Mouse (Mus musculus) heart, adult 2 months (tissue): ENCODE results near the gene Abcf2. TPM values are rescaled to one million over a fixed set of nuclear protein-coding genes. Genes with fewer than 3 reads are reported as not detected.

Source experiments
- DNase-seq, 2 experiments: peaks; one replicate each; pipeline ENCODE4 v3.0.0; 2021
- H3K27ac ChIP-seq: fragments of 200-600 bp; 2 replicates; pipeline ENCODE4 v1.8.1; 2022
- H3K27me3 ChIP-seq: fragments of 200-500 bp; 2 replicates; pipeline ENCODE4 v1.6.1; 2012; ENCODE audit warnings: mild to moderate bottlenecking, low read length, inconsistent platforms, mixed read lengths; ENCODE audit not compliant: control insufficient read depth, insufficient read depth
- H3K36me3 ChIP-seq: fragments of 200-500 bp; 2 replicates; pipeline ENCODE4 v1.6.1; 2012; ENCODE audit warnings: low read length, inconsistent platforms; ENCODE audit not compliant: control insufficient read depth, insufficient read depth
- H3K4me1 ChIP-seq: fragments of 200-500 bp; 2 replicates; pipeline ENCODE4 v1.6.1; 2011; ENCODE audit warnings: low read length; ENCODE audit not compliant: control insufficient read depth, insufficient read depth
- H3K4me3 ChIP-seq: fragments of 200-600 bp; 2 replicates; pipeline ENCODE4 v1.8.1; 2022
- H3K79me2 ChIP-seq: fragments of 200-500 bp; replicated peaks from 2 replicates; pipeline ENCODE4 v1.6.1; 2012; ENCODE audit warnings: mild to moderate bottlenecking, inconsistent platforms, low read length, moderate library complexity, mixed read lengths; ENCODE audit not compliant: control insufficient read depth, insufficient read depth
- H3K9ac ChIP-seq: fragments of 200-500 bp; 2 replicates; pipeline ENCODE4 v1.6.1; 2012; ENCODE audit warnings: low read depth, mild to moderate bottlenecking, control low read depth, inconsistent platforms, low read length, mixed read lengths
- CTCF ChIP-seq: fragments of 200-600 bp; IDR thresholded peaks from 2 replicates; pipeline ENCODE4 v1.8.1; 2022; ENCODE audit warnings: antibody characterized with exemption, mild to moderate bottlenecking, moderate library complexity
- EP300 ChIP-seq: fragments of 200-500 bp; IDR thresholded peaks from 2 replicates; pipeline ENCODE4 v1.6.1; 2011; ENCODE audit warnings: low read depth, low read length, control low read depth; ENCODE audit not compliant: insufficient read depth
- POLR2A ChIP-seq: fragments of 200-500 bp; IDR thresholded peaks from 2 replicates; pipeline ENCODE4 v1.6.1; 2011; ENCODE audit warnings: mild to moderate bottlenecking, low read depth, low read length, control low read depth; ENCODE audit not compliant: insufficient read depth
- WGBS: fragments of 180-500 bp; shearing (Covaris S2); methylation state at CpG from one replicate; pipeline ENCODE4 v1.1.7; 2018; 5-methylcytosine and 5-hydroxymethylcytosine counted together
- intact Hi-C: fragments of 180-260 bp; cut with DNase I; formaldehyde crosslinking; loops from one replicate; pipeline ENCODE4 v1.15.1; 2025
- microRNA-seq, 2 experiments: library from miRNA; unstranded; fragments of <30 nt; microRNA quantifications; one replicate each; pipeline ENCODE4 v1.2.0; 2021
- polyA plus RNA-seq: library from polyadenylated mRNA; depleted of rRNA; stranded (reverse); fragments of >200 nt; gene quantifications from 2 replicates; pipeline ENCODE4 v1.2.3, GENCODE M21; 2012; rRNA removed
- total RNA-seq, 2 experiments: library from RNA; stranded (reverse); gene quantifications; 2 replicates each; pipeline ENCODE4 v1.2.3; 2021

Abcf2 gene
- total and polyA plus RNA-seq, 3 experiments: 43.3 to 55.8 (median 52.5) TPM

- peaks cover 26% of the 10 kb centered on the region for H3K27me3 ChIP-seq
- no peak for TF ChIP-seq POLR2A
- no peaks in the 10 kb centered on the region for H3K79me2 ChIP-seq
- DNase-seq: no peak
- H3K4me1 ChIP-seq: no peaks in the 10 kb centered on the region
- 6% methylated on average over 33 of the region's 34 CpGs for WGBS
- H3K36me3 ChIP-seq: no peaks in the 10 kb centered on the region
- H3K9ac ChIP-seq: no peak overlapping the region
- intact Hi-C loops: no loop called here
- peak overlapping the region; percentile 36; the same call in 1 of the 2 replicates for H3K4me3 ChIP-seq
- no peak overlapping the region for H3K27ac ChIP-seq
Measured at GRCm38 (mm10) chr5:24525360-24526189, 51.7 kb downstream of the Abcf2 start.

GRCm38 (mm10) chr5:24524522-24524921 is 52.7 kb downstream of the Abcf2 start:
- no peak for DNase-seq
- Histone ChIP-seq H3K27me3 (peaks cover 26% of the 10 kb centered on the region), H3K9ac (no peak overlapping the region), H3K79me2 (no peaks in the 10 kb centered on the region), H3K4me3 (no peak overlapping the region), H3K27ac (no peak overlapping the region), H3K36me3 (no peaks in the 10 kb centered on the region), H3K4me1 (no peaks in the 10 kb centered on the region)
- TF ChIP-seq CTCF (no peak), EP300 (no peak), POLR2A (no peak)
- WGBS: 19% methylated on average over 4 of the region's 4 CpGs
- intact Hi-C loops: no loop called here

- DNase-seq: no peak
- 69% methylated on average over 8 of the region's 8 CpGs for WGBS
- H3K4me1 ChIP-seq: no peaks in the 10 kb centered on the region
- H3K27ac ChIP-seq: no peak overlapping the region
- no peak overlapping the region for H3K4me3 ChIP-seq
- TF ChIP-seq POLR2A: no peak
- no peak for TF ChIP-seq EP300
- no peak for TF ChIP-seq CTCF
- peaks cover 26% of the 10 kb centered on the region for H3K27me3 ChIP-seq
- no peaks in the 10 kb centered on the region for H3K79me2 ChIP-seq
- no peaks in the 10 kb centered on the region for H3K36me3 ChIP-seq
- intact Hi-C loops: no loop called here
- H3K9ac ChIP-seq: no peak overlapping the region
Measured at GRCm38 (mm10) chr5:24523806-24524205, 53.5 kb downstream of the Abcf2 start.

GRCm38 (mm10) chr5:24521366-24521765 is 55.9 kb downstream of the Abcf2 start:
- no peak overlapping the region for H3K9ac ChIP-seq
- no peaks in the 10 kb centered on the region for H3K79me2 ChIP-seq
- H3K4me3 ChIP-seq: no peak overlapping the region
- no peak overlapping the region for H3K27ac ChIP-seq
- intact Hi-C loops: no loop called here
- H3K36me3 ChIP-seq: no peaks in the 10 kb centered on the region
- H3K27me3 ChIP-seq: peaks cover 17% of the 10 kb centered on the region
- DNase-seq: no peak
- H3K4me1 ChIP-seq: no peaks in the 10 kb centered on the region
- WGBS: 63% methylated on average over 8 of the region's 8 CpGs
- TF ChIP-seq EP300 (no peak), CTCF (no peak), POLR2A (no peak)

Small RNAs within 50 kb of the gene (microRNA-seq; reads per million reads assigned to microRNA genes)
- 185 to 225 reads per million in 2 experiments for gene Mir671

Other genes with a start within 250 kb of the Abcf2 start
- 10 to 100 TPM; 59.3 to 68.5 TPM for gene Kcnh2, start 225.9 kb downstream of the Abcf2 start, total RNA-seq
- 119 and 121 TPM in 2 replicates for gene Kcnh2, start 225.9 kb downstream of the Abcf2 start, polyA plus RNA-seq
- gene Nos3, start 212.7 kb downstream of the Abcf2 start, total RNA-seq: 10 to 100 TPM; 23.5 to 24.4 TPM
- 26.3 and 30.7 TPM in 2 replicates for gene Nos3, start 212.7 kb downstream of the Abcf2 start, polyA plus RNA-seq
- 1 to 10 TPM in 1 of 2 experiments, under 1 TPM in 1; 0.89 to 1.1 TPM for gene Atg9b, start 185.3 kb downstream of the Abcf2 start, total RNA-seq
- 2.2 and 2.3 TPM in 2 replicates for gene Atg9b, start 185.3 kb downstream of the Abcf2 start, polyA plus RNA-seq
- 10 to 100 TPM; 81.2 to 89.8 TPM for gene Abcb8, start 183.8 kb downstream of the Abcf2 start, total RNA-seq
- 148 and 151 TPM in 2 replicates for gene Abcb8, start 183.8 kb downstream of the Abcf2 start, polyA plus RNA-seq
- gene Asic3, start 164.1 kb downstream of the Abcf2 start, total RNA-seq: under 1 TPM in 1 of 2 experiments, not detected in 1; 0.14 TPM
- gene Asic3, start 164.1 kb downstream of the Abcf2 start, polyA plus RNA-seq: 0.32 and 0.59 TPM in 2 replicates
- gene Cdk5, start 153.9 kb downstream of the Abcf2 start, total RNA-seq: 10 to 100 TPM; 19.9 to 21.7 TPM
- 42.7 and 51.8 TPM in 2 replicates for gene Cdk5, start 153.9 kb downstream of the Abcf2 start, polyA plus RNA-seq
- gene Slc4a2, start 153.6 kb downstream of the Abcf2 start, total RNA-seq: 10 to 100 TPM; 22.4 to 25.9 TPM
- 37.9 and 41.2 TPM in 2 replicates for gene Slc4a2, start 153.6 kb downstream of the Abcf2 start, polyA plus RNA-seq
- 100 to 1,000 TPM; 287 to 328 TPM for gene Fastk, start 132.2 kb downstream of the Abcf2 start, total RNA-seq
- gene Fastk, start 132.2 kb downstream of the Abcf2 start, polyA plus RNA-seq: 609 and 613 TPM in 2 replicates
- 10 to 100 TPM; 10.4 to 13.9 TPM for gene Tmub1, start 129.6 kb downstream of the Abcf2 start, total RNA-seq
- gene Tmub1, start 129.6 kb downstream of the Abcf2 start, polyA plus RNA-seq: 28.5 and 34.0 TPM in 2 replicates
- 100 to 1,000 TPM in 1 of 2 experiments, 10 to 100 TPM in 1; 88.4 to 103 TPM for gene Agap3, start 125.3 kb downstream of the Abcf2 start, total RNA-seq
- 78.1 and 102 TPM in 2 replicates for gene Agap3, start 125.3 kb downstream of the Abcf2 start, polyA plus RNA-seq
- gene Gbx1, start 50.3 kb downstream of the Abcf2 start, total RNA-seq: not detected
- 0.06 TPM in 1 of 2 replicates, not detected in the other for gene Gbx1, start 50.3 kb downstream of the Abcf2 start, polyA plus RNA-seq
- gene Asb10, start 36.5 kb downstream of the Abcf2 start, total RNA-seq: 10 to 100 TPM; 80.8 to 93.5 TPM
- 138 and 163 TPM in 2 replicates for gene Asb10, start 36.5 kb downstream of the Abcf2 start, polyA plus RNA-seq
- gene 4931409K22Rik, start 20.7 kb downstream of the Abcf2 start, total RNA-seq: not detected
- gene 4931409K22Rik, start 20.7 kb downstream of the Abcf2 start, polyA plus RNA-seq: 0.06 TPM in 1 of 2 replicates, not detected in the other
- gene Chpf2, start 9.3 kb upstream of the Abcf2 start, total RNA-seq: 1 to 10 TPM; 7.5 to 9.0 TPM
- 9.9 and 12.3 TPM in 2 replicates for gene Chpf2, start 9.3 kb upstream of the Abcf2 start, polyA plus RNA-seq
- 10 to 100 TPM; 58.7 to 61.8 TPM for gene Smarcd3, start 46.9 kb upstream of the Abcf2 start, total RNA-seq
- gene Smarcd3, start 46.9 kb upstream of the Abcf2 start, polyA plus RNA-seq: 60.2 and 61.0 TPM in 2 replicates
- gene Nub1, start 108.1 kb upstream of the Abcf2 start, total RNA-seq: 10 to 100 TPM; 32.2 to 39.9 TPM
- gene Nub1, start 108.1 kb upstream of the Abcf2 start, polyA plus RNA-seq: 26.3 and 32.8 TPM in 2 replicates
- 1 to 10 TPM in 1 of 2 experiments, under 1 TPM in 1; 0.43 to 1.0 TPM for gene Wdr86, start 153.3 kb upstream of the Abcf2 start, total RNA-seq
- gene Wdr86, start 153.3 kb upstream of the Abcf2 start, polyA plus RNA-seq: 0.73 and 1.4 TPM in 2 replicates
- not detected for gene Crygn, start 180.5 kb upstream of the Abcf2 start, total RNA-seq
- not detected in 2 replicates for gene Crygn, start 180.5 kb upstream of the Abcf2 start, polyA plus RNA-seq